Mouse (Mus musculus): Measurements from ENCODE around the gene Cstf2.

Cstf2 gene

GRCm38 (mm10) chrX:134058987-134059712, at the start of gene Cstf2:
TSS of gene Cstf2 (plus strand) at chrX:134059187.
- peak; percentile 90 to 91 for DNase-seq

- DNase-seq = peak in 1 of 2 experiments; percentile 8
Observed at GRCm38 (mm10) chrX:134019005-134019404, 40.0 kb upstream of the Cstf2 start.

- DNase-seq = no peak
Observed at GRCm38 (mm10) chrX:134020664-134021063, 38.3 kb upstream of the Cstf2 start.

- DNase-seq = no peak
Observed at GRCm38 (mm10) chrX:134048994-134049393, 10.0 kb upstream of the Cstf2 start.

GRCm38 (mm10) chrX:134056897-134057296, 2.1 kb upstream of the Cstf2 start:
- no peak for DNase-seq

- no peak for DNase-seq
Observed at GRCm38 (mm10) chrX:134058040-134058875, 729 bp upstream of the Cstf2 start.

GRCm38 (mm10) chrX:134059764-134060163, 777 bp downstream of the Cstf2 start:
- DNase-seq = peak in 1 of 2 experiments; percentile 1

- no peak for DNase-seq
Observed at GRCm38 (mm10) chrX:134085453-134085852, 26.5 kb downstream of the Cstf2 start.

GRCm38 (mm10) chrX:134102641-134103040, 43.7 kb downstream of the Cstf2 start:
- DNase-seq = no peak

GRCm38 (mm10) chrX:134111767-134112166, 52.8 kb downstream of the Cstf2 start:
- no peak for DNase-seq

GRCm38 (mm10) chrX:134116417-134116816, 57.4 kb downstream of the Cstf2 start:
- no peak for DNase-seq

GRCm38 (mm10) chrX:134128549-134128948, 69.6 kb downstream of the Cstf2 start:
- DNase-seq = no peak

GRCm38 (mm10) chrX:134132295-134132694, 73.3 kb downstream of the Cstf2 start:
- DNase-seq = no peak

GRCm38 (mm10) chrX:134133821-134134220, 74.8 kb downstream of the Cstf2 start:
- DNase-seq = no peak
